Mouse (Mus musculus): Measurements from ENCODE around the gene Doc2a.

Gene Doc2a

DNA sequence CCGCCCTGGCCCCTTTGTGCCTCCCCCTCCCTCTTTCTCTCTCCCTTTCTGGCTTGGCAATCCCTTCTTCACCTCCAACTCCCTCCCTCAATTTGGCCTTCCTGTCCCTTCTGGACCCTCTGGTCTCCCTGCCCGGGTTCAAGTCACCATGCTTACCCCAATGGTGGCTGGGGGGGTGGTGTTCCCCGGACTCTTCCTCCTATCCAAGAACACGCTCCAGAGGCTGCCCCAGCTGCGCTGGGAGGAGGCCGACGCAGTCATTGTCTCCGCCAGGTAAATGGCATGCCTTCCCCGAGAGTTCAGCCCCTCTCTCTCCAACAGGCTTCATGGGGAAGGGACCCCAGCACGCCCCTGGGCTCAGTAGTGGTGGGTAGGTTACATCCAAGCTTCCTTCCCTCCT lies 23.3 kb upstream of the Doc2a start:
- no peak for DNase-seq

DNA sequence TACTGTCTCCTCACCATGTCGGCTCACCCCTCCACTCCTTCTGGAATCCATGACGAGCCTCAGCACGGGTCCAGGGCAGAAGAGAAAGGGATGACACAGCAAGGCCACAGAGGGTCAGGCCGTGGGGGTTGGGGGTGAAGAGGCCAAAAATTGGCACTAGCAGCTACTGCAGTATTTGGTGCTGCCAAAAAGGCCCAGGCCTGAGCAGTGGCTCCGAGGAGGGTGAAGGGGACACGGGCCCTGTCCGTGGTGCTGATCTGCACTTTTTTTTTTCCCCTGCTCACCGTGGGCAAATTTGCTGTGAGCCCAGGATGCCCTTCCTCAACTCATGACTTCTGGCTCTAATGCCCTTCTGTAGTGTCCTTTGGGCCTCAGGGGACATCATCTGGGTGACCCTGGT lies 21.8 kb upstream of the Doc2a start:
- peak; percentile 67 to 70 for DNase-seq

DNA sequence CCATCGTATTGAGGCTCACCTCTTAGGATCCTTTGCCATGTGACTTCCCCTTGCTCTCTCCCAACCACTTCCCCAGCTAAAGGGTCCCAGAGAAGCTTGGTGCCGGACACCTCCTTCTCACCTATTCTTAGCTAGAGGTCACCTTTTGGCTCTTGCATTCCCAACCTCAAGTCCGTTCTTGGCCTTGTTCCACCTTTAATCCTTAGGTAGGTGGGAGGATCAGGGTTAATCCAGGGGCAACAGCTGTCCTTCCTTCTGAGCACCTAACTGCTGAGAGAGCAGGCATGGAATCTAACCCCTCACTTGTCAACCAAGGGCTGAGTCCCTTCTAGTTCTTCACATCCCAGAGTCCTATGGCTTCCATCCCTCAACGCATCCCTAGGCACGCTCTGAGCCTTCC lies 21.3 kb upstream of the Doc2a start:
- DNase-seq, result no peak

DNA sequence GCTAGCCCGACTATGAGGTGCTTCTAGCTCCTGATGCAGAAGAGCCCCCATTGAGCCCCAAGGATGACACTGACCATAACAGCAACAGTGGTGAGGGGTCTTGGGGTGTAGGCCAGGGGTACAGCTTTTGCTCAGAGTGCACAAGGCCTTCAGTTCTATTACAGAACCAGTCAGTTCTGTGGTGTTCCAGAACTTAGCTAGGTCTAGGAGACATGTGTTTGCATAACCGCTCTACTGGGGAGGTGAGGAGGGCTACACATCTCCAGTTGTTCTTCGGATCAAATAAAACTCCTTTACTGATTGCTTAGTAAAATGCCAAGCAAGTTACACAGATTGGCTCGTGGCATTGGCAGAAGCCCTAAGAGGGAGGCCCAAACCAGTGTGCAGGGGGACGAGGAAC lies 15.7 kb upstream of the Doc2a start, which contains the start of gene 4930451I11Rik:
Gene 4930451I11Rik, minus strand, starts transcription at position 101 of the 400 bp plus-strand sequence.
- no peak for DNase-seq

DNA sequence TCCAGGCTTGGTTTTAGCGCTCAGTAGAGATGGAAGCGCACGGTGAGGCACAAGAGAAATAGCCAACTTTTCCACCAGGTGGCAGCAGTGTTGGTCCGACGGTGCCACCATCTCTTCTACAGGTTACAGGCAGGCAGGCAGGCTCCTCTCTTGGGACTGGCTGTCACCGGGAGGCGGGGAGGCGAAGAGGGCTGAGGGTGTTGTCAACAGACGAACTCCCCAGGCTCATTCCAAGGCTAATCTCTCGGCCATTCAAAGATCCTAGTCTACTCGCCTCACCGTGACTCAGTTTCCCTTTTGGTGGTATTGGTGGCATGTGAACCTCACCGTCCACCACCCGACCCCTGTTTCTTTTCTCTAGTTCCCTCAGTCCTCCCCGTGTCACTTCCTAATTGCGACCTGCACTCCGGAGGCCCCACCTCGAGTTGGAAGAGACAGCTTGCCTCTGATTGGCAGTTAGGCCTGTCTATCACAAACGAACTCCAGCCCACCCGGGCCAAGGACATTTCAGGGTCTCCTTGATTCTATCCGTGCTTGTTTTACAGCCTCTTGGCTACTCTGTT lies 15.1 kb upstream of the Doc2a start:
- DNase-seq, result peak; percentile 87 to 91

DNA sequence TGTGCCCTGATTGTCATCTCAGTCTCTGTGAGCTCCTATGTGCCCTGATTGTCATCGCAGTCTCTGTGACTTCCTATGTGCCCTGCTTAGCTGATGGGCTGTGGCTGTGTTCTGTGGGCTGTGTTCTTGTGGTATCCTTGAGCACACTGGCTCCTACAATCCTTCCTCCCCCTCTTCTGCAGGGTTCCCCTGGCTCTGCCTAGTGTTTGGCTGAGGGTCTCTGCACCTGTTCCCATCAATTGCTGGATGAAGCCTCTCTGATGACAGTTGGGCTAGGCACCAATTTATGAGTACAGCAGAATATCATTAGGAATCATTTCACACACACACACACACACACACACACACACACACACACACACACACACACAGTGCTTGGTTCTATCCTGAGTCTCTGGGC lies 13.9 kb upstream of the Doc2a start:
- no peak for DNase-seq

DNA sequence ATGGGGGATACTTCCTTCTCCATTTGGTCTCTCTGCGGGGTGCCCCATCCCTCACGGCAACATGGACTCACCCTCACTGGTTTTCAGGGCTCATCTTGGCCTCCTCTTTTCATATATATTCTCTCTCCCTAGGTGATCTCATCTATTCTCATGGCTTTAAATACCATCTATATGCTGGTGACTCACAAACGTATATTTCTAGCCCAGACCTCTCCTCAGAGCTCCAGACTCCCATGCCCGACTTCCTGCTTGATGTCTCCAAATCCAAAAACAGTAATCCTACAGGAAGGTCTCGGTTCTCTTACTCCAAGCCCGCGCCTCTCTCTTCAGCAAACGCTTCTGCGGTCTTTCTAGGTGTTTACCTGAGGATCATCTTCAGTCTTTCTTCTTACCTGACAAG lies 3.9 kb upstream of the Doc2a start:
- no peak for DNase-seq

DNA sequence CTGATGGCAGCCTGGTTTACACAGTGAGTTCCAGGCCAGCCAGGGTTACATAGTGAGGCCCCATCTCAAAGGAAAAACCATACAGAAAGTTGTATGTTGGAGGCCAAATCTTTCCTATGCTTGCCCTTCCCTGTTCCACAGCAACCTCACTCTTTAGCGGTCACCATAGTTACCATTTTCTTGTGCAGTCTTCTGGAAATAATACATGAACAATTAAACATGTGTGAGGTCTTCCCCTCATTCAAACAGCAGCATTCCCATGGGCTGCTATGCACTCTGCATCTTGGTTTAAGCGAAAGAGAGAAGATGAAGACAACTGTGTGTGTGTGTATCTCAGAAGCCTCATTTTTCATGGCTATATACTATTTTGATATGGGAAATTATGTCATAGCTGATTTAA lies 1.7 kb upstream of the Doc2a start:
- DNase-seq, result no peak

DNA sequence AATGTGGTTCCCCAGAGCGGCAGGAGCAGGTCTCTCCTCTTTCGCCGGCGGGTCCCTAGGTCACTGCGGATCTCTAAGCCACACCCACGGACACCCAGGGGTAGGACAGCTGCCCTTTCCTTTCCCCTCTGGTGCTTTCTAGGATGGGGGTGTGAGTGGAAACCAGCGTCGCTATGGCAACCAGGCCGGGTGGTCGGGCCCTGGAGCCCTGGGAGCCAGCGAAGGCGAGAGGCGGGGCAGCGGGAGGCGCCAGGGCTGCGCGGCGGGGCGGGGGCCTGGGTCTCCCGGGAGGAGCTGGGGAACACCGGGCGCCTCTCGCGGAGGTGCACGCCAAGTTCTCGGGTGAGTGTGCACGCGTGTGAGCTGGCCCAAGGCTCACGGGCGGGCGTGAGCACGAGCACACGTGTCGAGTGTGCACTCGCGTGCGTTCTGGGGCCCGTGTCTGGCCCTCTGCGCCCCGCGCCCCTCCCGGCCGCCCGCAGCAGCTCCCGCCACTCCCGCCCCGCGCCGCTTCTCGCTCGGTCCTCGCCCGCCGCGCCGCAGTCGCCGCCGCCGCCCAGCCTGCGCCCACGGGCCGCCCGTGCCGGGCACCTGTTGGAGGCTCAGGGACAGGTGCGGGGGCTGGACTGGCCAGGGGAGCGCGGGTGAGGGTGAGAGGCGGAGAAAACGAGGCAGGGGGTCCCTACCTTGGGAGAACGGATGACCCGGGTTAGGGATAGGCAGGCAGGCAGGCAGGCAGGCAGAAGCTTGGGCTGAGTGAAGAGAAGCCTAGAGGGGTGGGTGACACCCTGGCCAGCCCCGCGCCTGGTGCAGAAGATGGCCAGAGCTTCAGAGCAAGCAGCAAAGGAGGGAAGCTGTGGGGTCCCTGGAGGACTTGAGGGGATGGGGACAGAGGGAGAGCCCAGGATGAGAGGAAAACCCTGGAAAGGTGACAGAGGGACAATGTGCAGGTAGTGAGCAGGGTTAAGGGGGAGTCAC lies 494 bp downstream of the Doc2a start:
- DNase-seq, result peak; percentile 62 to 74

DNA sequence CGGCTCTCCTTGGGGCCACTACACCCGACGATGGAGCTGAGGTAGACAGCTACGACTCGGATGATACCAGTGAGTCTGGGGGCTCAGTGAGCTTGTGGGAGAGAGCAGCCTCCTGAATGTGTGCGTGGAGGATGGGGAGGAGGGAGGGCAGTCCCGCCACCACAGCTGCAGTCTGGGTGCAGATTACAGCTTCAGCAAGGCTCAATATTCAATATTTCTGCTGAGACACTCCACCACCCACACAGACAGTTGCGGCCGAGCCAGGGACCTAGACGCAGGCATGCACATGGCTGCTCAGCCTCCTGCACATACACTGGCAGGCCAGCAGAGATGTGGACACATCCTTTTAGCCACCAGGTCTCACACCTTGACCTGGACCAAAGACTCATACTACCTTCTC lies 1.6 kb downstream of the Doc2a start:
- DNase-seq, result no peak

DNA sequence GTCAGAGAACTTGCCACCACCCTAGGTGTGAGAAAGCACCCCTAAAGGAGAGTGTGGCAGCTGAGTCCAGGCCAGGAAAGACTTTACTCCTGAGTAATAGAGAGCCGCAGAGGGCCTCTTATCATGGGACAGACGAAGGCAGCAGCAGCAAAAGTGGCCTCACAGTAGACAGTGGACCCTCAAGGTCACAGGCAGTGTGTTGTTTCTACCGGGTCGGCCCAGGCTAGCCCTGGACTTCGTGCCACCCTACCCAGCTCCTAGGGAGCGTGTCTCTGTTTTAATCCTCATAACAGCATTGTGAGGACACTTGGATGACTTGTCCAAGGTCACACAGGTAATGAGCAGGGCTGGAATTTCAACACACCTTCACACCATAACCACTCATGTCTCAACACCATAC lies 2.9 kb downstream of the Doc2a start:
- no peak for DNase-seq

DNA sequence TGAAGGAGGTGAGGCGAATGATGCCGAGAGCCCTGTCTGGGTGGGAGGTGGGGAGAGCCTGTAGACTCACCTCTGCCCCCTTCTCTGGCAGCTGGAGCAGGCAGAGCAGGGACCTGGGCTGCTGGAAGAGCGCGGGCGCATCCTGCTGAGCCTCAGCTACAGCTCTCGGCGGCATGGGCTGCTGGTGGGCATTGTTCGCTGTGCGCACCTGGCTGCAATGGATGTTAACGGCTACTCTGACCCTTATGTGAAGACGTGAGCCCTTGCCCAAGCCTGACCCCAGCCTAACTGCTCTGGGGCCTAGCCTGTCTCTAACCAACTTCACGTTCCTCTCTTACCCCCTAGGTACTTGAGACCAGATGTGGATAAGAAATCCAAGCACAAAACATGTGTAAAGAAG lies 4.0 kb downstream of the Doc2a start:
- DNase-seq, result no peak

DNA sequence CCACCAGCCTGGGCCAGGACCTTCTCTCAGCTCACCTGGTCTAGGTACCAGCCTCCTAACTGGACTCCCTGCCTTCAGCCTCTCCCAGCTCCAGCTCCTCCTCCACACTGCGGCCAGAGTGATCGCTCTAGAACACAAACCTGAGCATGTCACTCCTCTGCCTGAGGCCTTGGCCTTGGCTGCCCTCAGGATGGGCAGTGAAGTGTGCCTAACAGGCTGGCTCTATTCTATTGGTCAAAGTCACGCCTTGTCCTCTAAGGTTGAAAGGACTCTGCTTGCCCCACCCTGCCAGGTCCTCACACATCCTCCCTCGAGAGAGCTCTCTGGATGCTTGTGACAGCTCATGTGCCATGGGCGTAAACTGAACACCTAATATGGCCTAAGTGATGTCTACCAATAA lies 6.2 kb downstream of the Doc2a start:
- peak; percentile 31 to 62 for DNase-seq

DNA sequence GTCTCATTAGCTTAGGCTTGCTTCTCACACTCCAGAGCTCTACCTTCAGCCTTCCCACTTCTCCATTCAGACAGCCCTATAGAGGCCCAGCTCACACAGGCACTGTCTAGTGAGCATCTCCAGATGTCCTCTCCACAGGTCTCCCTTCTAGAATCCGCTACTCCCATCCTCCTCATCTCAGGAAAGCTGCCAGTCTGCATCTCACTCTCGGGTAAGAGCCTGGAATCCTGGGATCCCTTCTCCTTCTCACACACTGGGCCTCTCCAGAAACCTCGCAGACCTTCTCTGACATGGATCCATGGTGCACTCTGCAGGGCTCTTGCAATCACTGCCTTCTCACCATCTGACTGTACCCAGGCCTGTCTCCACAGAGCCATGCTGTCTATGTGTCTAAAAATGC lies 8.4 kb downstream of the Doc2a start:
- no peak for DNase-seq

DNA sequence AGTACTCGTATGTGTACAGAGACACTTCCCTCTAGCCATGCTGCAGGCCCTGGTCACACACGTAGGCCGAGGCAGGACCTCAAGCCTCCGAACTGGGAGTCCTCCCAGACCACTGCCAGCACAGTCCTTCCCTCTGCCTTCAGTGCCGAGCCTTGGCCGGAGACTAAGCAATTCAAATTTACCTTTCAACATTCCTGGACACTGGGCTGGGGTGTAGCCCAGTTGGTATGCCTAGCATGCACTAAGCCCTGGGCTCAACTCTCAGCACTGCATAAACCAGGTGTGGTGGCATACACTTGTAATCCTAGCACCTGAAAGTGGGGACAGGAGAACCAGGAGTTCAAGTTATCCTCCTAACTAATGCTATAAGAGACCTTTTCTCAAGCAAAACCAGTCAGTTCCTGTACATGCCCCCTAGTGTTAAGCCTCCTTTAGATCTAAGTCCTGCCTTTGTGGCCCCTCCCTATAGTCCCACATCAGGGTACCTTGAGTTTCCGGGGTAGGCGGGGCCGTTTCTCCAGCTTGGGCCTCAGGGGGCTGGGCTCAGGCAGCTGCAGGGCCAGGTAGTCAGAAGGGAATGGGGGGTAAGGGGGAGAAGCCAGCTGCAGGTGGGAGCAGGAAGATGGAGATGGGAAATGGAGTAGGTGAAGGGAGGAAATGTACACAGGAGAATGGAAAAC lies 9.7 kb downstream of the Doc2a start:
- no peak for DNase-seq

DNA sequence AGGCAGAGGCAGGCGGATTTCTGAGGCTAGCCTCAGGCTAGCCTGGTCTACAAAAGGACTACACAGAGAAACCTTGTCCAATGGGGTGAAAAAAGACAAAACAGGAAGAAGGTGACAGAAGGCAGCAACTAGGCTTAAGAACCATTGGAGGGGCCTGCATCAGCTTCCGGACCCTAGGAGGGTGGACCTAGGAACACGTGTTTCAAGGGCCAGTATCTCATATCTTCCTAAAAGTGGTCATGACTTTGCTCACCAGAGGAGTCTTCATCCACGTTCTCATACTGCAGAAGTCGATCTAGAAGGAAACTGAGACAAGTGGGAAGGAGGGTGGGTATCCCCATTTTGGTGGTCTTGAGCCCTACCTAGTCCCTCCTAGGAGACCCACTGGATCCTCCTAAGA lies 13.8 kb downstream of the Doc2a start:
- no peak for DNase-seq

DNA sequence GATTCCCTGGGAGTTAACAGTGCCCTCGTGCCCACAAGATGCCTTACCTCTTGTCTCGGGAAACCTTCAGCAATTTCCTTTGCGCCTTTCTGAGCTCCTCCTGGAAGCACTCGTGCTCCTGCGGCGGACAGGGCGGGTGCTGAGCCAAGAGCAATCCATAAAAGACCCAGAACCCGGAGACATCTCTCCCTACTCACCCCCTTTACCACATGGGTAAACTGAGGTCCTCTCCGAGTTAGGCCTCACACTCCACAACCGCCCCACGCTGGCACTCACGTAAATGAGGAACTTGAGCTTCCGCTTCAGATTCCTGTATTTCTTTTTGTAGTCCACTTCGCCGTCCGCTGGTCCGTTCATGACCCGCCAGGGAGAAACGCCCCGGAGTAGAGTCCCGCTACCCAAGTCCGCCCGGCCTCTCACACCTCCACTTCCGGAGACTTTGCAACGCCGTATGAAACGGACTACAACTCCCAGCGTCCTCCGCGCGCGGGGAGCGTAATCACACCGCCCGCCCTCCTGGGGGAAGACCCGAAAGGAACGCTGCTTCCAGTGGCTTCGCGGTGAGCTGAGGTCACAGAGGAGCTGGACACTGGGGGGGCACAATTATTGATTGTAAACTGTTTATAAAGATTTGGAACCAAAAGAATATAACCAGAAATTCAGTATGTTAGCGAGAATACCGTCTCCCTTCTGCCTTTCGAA lies 14.4 kb downstream of the Doc2a start, which contains the start of gene Hirip3:
Gene Hirip3, plus strand, starts transcription at position 544 of the 702 bp plus-strand sequence.
- peak; percentile 97 for DNase-seq

DNA sequence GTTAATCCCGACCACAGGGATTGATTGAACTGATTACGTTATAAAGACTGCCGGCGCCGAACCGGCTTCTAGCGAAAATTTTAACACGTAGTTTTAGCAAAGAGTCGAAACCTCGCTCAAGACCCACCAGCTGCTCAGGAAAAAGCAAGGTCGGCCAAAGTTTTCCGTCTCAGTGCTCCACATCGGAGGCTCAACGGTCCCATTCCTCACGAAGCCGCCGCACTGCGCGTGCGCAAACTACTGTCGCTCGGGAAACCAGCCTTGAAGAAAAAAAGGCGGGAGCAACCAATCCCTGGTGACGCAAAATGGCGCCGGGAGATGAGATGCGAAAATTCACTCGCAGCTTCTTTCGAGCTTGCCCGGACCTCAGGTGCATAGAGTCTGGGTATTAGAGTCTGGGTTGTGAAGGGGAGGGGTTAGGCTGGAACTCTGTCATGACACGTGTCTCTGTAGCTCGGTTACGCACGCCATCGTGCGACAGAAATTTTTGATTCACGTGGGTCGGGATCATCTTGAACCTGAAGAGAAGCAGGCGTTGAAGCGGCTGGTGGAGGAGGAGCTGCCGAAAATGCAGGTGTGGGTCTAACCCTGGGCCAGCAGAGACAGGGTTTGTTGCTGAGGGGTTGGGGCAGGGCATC lies 15.1 kb downstream of the Doc2a start, which contains the start of gene Ino80e:
Gene Ino80e, minus strand, starts transcription at position 231 of the 638 bp plus-strand sequence.
- DNase-seq, result peak; percentile 97 to 98

DNA sequence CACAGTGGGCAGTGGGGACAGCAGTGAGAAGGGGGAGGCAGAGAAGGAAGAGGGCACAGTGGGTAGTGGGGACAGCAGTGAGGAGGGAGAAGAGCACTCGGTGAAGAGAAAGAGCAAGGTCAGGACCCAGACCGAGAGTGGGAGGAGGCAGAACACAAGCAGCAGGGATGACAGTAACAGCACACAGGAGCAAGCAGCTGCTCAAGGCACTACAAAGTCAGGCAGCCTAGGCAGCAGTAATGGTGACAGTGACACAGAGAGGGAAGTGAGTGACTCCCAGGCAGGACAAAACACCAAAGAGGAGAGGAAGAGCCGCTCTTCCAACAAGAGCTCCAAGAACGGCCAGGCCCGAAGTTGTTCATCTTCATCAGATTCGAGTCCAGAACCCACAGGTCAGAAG lies 16.6 kb downstream of the Doc2a start:
- no peak for DNase-seq

DNA sequence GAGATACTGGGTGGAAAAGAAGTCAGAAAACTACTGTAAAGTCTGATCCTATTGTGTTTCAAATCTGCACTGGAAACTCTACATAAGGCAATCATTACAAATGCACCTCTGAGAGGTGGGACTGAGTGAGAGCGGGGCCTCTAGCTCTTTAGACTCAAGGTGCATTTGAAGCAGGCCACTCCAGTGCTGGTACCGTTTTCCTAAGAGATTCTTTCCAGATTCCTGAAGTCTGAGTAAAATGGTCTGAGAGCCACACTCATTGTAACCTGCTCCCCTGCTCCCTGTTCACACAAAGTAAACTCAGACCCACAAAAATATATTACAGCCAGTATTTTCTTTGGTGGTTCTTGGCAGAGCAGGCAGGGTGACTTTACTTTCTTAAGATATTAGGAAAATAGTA lies 20.3 kb downstream of the Doc2a start:
- no peak for DNase-seq

DNA sequence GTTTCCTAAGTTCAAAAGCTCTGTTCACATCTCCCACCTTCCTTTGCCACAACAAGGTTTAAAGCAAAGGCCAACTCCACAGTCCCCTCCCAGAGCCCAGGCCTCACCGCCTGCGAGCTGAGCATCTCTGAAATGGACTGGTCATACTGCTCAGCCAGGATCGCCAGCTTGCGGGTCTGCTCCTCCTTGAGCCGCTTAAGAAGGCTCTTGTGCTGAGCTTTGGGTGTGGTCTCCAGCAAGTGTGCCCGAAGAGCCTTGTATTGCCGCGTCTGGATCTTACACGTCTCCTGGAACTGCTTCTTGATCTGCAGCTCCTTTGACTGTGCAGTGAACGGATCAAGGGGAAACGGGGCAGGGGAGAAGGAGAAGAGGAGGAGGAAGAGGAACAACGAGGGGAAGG lies 20.8 kb downstream of the Doc2a start:
- no peak for DNase-seq

DNA sequence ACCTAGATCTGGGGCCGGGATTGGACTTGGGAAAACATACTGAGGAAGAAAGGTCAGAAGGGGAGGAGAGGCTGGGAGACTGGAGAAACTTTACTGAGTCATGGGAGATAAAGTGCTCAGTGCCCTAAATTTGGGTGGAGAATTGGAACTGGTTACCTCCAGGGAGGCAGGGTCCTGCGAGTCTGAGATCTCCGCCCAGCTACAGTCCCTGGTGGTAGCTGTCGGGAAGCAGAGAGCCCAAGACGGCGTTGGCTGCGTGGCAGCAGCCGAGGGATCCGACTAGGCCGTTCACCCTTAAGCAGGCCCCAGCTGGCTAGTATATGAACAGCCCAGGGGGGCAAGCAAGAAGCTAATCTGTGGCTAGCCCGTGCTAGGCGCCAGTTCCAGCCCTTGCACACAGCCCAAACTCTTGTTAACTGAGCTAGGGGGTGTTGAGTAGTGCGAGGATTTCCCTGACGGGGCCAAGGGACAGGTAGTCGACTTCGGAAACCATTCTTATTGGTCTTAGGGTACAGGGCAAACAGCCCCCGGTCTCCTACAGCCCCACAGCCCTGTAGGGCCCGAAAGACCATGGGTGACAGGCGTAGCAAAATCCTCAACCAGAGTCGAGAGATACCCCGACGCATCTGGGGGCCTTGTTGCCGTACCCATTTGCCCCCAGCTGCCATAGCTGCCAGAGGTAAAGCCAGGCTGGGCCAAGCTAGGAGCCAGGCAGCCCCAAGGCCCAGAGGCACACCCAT lies 22.7 kb downstream of the Doc2a start:
- DNase-seq, result no peak

Measured in kidney, postnatal 4 days (tissue).